Mouse (Mus musculus) adrenal gland, postnatal 10 days (tissue): ENCODE results near the gene Catsperd. TPM values are rescaled to one million over a fixed set of nuclear protein-coding genes. Genes with fewer than 3 reads are reported as not detected.

Source experiments
- DNase-seq: peaks from one replicate; pipeline ENCODE4 v3.0.0; 2021; ENCODE audit warnings: mixed read lengths
- total RNA-seq, 2 experiments: library from RNA; stranded (reverse); gene quantifications; 2 replicates each; pipeline ENCODE4 v1.2.3; 2021

Catsperd gene
- total RNA-seq, 2 experiments from 2014 or later = 0.66 to 1.1 TPM

- no peak for DNase-seq
Measured at GRCm38 (mm10) chr17:56666384-56666783, 38.4 kb downstream of the Catsperd start.

GRCm38 (mm10) chr17:56667591-56667990 lies 39.6 kb downstream of the Catsperd start:
- DNase-seq = no peak

GRCm38 (mm10) chr17:56668384-56669144 lies 40.6 kb downstream of the Catsperd start:
- peak; percentile 91 for DNase-seq

- DNase-seq = no peak
Measured at GRCm38 (mm10) chr17:56669766-56670165, 41.8 kb downstream of the Catsperd start.

GRCm38 (mm10) chr17:56672941-56673646 lies 45.2 kb downstream of the Catsperd start, which contains the start of gene Ranbp3:
TSS of gene Ranbp3 (plus strand) at chr17:56673294.
- DNase-seq = peak; percentile 99

- DNase-seq = peak; percentile 52
Measured at GRCm38 (mm10) chr17:56673647-56674416, 45.9 kb downstream of the Catsperd start.

GRCm38 (mm10) chr17:56681791-56682190 lies 53.8 kb downstream of the Catsperd start:
- no peak for DNase-seq

GRCm38 (mm10) chr17:56682880-56683279 lies 54.9 kb downstream of the Catsperd start:
- DNase-seq = no peak

- DNase-seq = no peak
Measured at GRCm38 (mm10) chr17:56683546-56684140, 55.7 kb downstream of the Catsperd start.

GRCm38 (mm10) chr17:56684649-56685048 lies 56.7 kb downstream of the Catsperd start:
- no peak for DNase-seq

GRCm38 (mm10) chr17:56686801-56687200 lies 58.9 kb downstream of the Catsperd start:
- DNase-seq = no peak

GRCm38 (mm10) chr17:56688045-56688444 lies 60.1 kb downstream of the Catsperd start:
- no peak for DNase-seq

GRCm38 (mm10) chr17:56688689-56689088 lies 60.7 kb downstream of the Catsperd start:
- DNase-seq = no peak

GRCm38 (mm10) chr17:56693395-56693794 lies 65.5 kb downstream of the Catsperd start:
- no peak for DNase-seq

- DNase-seq = peak; percentile 81
Measured at GRCm38 (mm10) chr17:56693851-56694310, 65.9 kb downstream of the Catsperd start.

GRCm38 (mm10) chr17:56700451-56700850 lies 72.5 kb downstream of the Catsperd start:
- DNase-seq = no peak

GRCm38 (mm10) chr17:56703038-56703437 lies 75.1 kb downstream of the Catsperd start:
- DNase-seq = no peak

GRCm38 (mm10) chr17:56706515-56706914 lies 78.6 kb downstream of the Catsperd start:
- DNase-seq = no peak

- DNase-seq = no peak
Measured at GRCm38 (mm10) chr17:56708692-56709091, 80.7 kb downstream of the Catsperd start.

- DNase-seq = no peak
Measured at GRCm38 (mm10) chr17:56709708-56710107, 81.8 kb downstream of the Catsperd start.
